Mouse (Mus musculus): ENCODE measurements at regions not wholly inside any gene's neighbourhood (a gene's known extent, or its start where the extent isn't known, plus 50 kb on each side); places are given as distances from the start of the nearest gene placed in this dataset.

GRCm38 (mm10) chr16:92955508-92955907 is 129.6 kb upstream of the Runx1 start:
- DNase-seq = no peak

- DNase-seq = no peak
Measured at GRCm38 (mm10) chr16:92955087-92955486, 129.1 kb upstream of the Runx1 start.

GRCm38 (mm10) chr16:92953936-92954654 is 128.1 kb upstream of the Runx1 start:
- peak; percentile 85 for DNase-seq

- DNase-seq = peak; percentile 51
Measured at GRCm38 (mm10) chr16:92952336-92953097, 126.6 kb upstream of the Runx1 start.

GRCm38 (mm10) chr16:92951516-92951915 is 125.6 kb upstream of the Runx1 start:
- peak; percentile 48 for DNase-seq

- DNase-seq = no peak
Measured at GRCm38 (mm10) chr16:92948494-92948893, 122.5 kb upstream of the Runx1 start.

- peak; percentile 51 for DNase-seq
Measured at GRCm38 (mm10) chr16:92946554-92946953, 120.6 kb upstream of the Runx1 start.

GRCm38 (mm10) chr16:92943901-92944300 is 118.0 kb upstream of the Runx1 start:
- no peak for DNase-seq

GRCm38 (mm10) chr16:92939618-92940017 is 113.7 kb upstream of the Runx1 start:
- DNase-seq = no peak

GRCm38 (mm10) chr16:92935848-92936535 is 110.0 kb upstream of the Runx1 start:
- DNase-seq = no peak

- no peak for DNase-seq
Measured at GRCm38 (mm10) chr16:92930103-92930502, 104.2 kb upstream of the Runx1 start.

- DNase-seq = no peak
Measured at GRCm38 (mm10) chr16:92928201-92928600, 102.3 kb upstream of the Runx1 start.

GRCm38 (mm10) chr16:92927662-92928061 is 101.7 kb upstream of the Runx1 start:
- no peak for DNase-seq

GRCm38 (mm10) chr16:92926853-92927252 is 100.9 kb upstream of the Runx1 start:
- no peak for DNase-seq

GRCm38 (mm10) chr16:92920947-92921346 is 95.0 kb upstream of the Runx1 start:
- DNase-seq = no peak

- DNase-seq = no peak
Measured at GRCm38 (mm10) chr16:92917356-92917755, 91.4 kb upstream of the Runx1 start.

- DNase-seq = no peak
Measured at GRCm38 (mm10) chr16:92915651-92916050, 89.7 kb upstream of the Runx1 start.

GRCm38 (mm10) chr16:92906873-92907272 is 80.9 kb upstream of the Runx1 start:
- no peak for DNase-seq

- no peak for DNase-seq
Measured at GRCm38 (mm10) chr16:92905626-92906025, 79.7 kb upstream of the Runx1 start.

GRCm38 (mm10) chr16:92903892-92904473 is 78.0 kb upstream of the Runx1 start:
- peak; percentile 10 for DNase-seq

GRCm38 (mm10) chr16:92903486-92903885 is 77.5 kb upstream of the Runx1 start:
- no peak for DNase-seq

- no peak for DNase-seq
Measured at GRCm38 (mm10) chr16:92899704-92900103, 73.8 kb upstream of the Runx1 start.

GRCm38 (mm10) chr16:92891741-92892140 is 65.8 kb upstream of the Runx1 start:
- DNase-seq = no peak
